Mouse (Mus musculus) central nervous system, embryonic 18 days (tissue): ENCODE data around the gene Smpd2. TPM values are rescaled to one million over a fixed set of nuclear protein-coding genes. Genes with fewer than 3 reads are reported as not detected.

ENCODE experiments used
- polyA plus RNA-seq: library from polyadenylated mRNA; depleted of rRNA; stranded (reverse); fragments of >200 nt; gene quantifications from 2 replicates; pipeline ENCODE4 v1.2.3, GENCODE M21; 2012; rRNA removed

Gene Smpd2
- 49.4 and 51.4 TPM in 2 replicates for polyA plus RNA-seq

DNA sequence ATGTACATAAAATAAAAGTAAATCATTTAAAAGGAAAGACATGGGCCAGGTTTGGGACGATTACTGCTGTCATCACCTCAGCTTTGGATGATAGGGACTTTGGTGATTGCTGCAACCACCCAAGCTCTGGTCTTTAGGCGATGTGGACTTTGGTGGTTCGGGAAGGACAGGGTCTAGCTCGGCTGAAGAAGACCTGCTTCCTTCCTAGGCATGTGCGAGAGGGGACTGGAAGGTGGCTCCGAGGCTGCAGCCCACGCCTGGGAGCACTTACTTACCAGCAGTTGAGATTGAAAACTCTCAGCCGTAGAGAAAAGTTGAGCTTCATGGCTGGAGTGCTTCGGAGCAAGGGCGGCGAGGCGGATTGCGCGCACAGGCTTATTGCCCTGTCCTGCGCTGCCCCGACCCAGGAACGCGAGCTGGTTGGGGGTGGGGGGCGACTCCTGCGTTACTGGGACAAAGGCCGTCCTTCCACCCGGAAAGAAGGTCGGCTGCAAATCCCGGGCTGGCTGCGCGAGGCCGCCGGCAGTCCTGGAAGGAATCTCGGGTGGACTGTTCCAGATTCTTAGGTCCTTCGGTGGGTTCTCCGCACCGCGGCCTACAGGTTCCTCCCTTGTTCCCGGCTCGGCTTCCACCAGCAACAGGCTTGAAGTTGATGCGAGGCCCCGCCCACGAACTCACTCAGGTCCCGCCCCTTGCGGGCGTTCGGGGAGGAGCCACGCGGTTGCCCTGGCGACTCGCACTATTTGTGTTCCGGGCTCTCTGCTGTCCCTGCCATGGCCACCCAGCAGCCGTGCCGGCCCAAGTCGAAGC lies at the start of gene Smpd2, which contains the start of gene Ppil6:
Gene Smpd2 (minus strand): TSS at position 662 of the 810 bp plus-strand sequence.
Gene Ppil6 (plus strand): TSS at position 732 of the 810 bp plus-strand sequence.

GRCm38 (mm10) chr10:41518981-41519618 lies 28.9 kb upstream of the Smpd2 start, which contains the start of gene Cd164:
Gene Cd164 (plus strand): TSS chr10:41519414.

DNA sequence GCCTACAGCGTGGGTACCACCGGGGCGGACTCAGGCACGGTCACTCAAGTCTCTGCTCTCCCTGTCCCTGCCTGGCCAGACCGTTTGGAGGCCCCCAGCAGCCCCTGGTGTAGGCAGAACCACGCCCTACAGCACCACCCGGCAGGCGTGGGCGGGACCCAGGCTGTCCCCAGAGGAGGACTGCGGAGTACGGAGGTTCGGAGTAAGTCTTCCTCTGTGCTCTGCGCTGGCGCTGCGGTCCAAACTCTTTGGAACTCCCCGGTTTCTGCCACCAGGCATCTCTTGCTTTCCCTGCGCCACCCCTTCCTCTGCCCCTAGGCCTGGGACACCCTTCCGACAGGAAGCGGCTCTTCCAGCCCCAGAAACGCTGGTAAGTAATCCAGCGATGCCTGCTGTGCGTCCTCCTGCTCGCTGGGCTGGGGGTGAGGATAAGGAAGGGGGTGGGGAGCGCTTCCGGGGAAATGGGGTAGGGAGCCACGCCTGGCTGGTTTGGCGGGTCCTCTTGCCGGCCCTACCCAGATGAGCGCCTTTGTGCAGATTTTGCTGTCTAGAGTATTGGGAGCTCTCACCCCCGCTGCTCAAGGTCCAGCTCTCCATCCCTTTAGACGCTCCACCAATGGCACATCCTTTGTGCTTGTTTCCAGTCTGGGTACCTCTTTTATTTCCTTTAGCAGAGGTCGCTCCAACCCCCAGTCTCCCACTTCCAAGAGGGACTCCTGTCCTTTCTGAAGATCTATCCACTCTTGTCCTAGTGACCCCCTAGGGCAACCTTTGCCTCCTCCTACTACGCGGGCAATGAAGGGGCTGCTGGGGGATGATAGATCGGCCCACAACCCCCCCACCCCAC lies 13.8 kb downstream of the Smpd2 start, which contains the start of gene Mical1:
Gene Mical1 (plus strand): TSS at position 144 of the 847 bp plus-strand sequence.

GRCm38 (mm10) chr10:41450137-41450670 lies 40.0 kb downstream of the Smpd2 start, which contains the start of gene Zbtb24:
Gene Zbtb24 (plus strand): TSS chr10:41450383.

Other genes starting within 250 kb of the Smpd2 start
- gene Fig4, start 187.1 kb downstream of the Smpd2 start, polyA plus RNA-seq: 21.2 and 22.6 TPM in 2 replicates
- 0.14 and 0.20 TPM in 2 replicates for gene Ak9, start 186.4 kb downstream of the Smpd2 start, polyA plus RNA-seq
- gene Zbtb24, start 40.0 kb downstream of the Smpd2 start, polyA plus RNA-seq: 18.9 and 19.9 TPM in 2 replicates
- gene Mical1, start 14.1 kb downstream of the Smpd2 start, polyA plus RNA-seq: 42.5 and 43.5 TPM in 2 replicates
- gene Ppil6, start 70 bp upstream of the Smpd2 start, polyA plus RNA-seq: 3.0 and 3.3 TPM in 2 replicates
- gene Cd164, start 29.0 kb upstream of the Smpd2 start, polyA plus RNA-seq: 35.4 and 38.8 TPM in 2 replicates
- 1.3 and 1.8 TPM in 2 replicates for gene Ccdc162, start 226.3 kb upstream of the Smpd2 start, polyA plus RNA-seq